Mouse (Mus musculus) heart, adult 8-10 months (tissue): ENCODE measurements around the gene Sbk3. TPM values are rescaled to one million over a fixed set of nuclear protein-coding genes. Genes with fewer than 3 reads are reported as not detected.

Experiments used
- DNase-seq: peaks from one replicate; pipeline ENCODE4 v3.0.0; 2022; ENCODE audit warnings: low spot score
- total RNA-seq, 4 experiments: library from RNA; stranded (reverse); gene quantifications; 2 replicates each; pipeline ENCODE4 v1.2.4; 2022

Sbk3 gene
- total RNA-seq, 4 experiments from 2014 or later, result 28.3 to 70.4 (median 46.3) TPM

DNA sequence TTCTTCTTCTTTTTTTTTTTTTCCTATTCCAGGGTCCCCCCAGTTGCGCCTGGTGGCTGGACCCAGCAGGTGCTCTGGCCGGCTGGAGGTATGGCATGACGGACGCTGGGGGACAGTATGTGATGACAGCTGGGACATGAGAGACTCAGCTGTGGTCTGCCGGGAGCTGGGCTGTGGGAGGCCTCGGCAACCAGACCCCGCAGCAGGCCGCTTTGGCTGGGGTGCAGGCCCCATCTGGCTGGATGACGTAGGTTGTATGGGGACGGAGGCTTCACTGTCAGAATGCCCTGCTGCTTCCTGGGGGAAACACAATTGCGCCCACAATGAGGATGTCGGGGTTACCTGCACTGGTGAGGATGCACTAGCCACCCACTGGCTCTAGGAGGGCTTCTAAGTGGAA lies 37.9 kb downstream of the Sbk3 start:
- DNase-seq, result no peak

DNA sequence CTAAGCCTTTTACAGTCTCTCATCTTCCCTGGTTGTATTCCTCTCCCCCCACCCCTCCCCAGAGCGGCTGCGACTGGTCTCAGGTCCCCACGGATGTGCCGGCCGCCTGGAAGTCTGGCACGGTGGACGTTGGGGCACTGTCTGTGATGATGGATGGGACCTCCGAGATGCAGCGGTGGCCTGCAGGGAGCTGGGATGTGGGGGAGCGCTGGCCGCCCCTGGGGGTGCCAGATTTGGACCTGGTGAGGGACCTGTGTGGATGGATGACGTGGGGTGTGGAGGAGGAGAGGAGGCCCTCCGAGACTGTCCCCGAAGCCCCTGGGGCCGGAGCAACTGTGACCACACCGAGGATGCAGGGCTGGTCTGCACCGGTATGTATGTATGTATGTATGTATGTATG lies 42.6 kb downstream of the Sbk3 start:
- no peak for DNase-seq

DNA sequence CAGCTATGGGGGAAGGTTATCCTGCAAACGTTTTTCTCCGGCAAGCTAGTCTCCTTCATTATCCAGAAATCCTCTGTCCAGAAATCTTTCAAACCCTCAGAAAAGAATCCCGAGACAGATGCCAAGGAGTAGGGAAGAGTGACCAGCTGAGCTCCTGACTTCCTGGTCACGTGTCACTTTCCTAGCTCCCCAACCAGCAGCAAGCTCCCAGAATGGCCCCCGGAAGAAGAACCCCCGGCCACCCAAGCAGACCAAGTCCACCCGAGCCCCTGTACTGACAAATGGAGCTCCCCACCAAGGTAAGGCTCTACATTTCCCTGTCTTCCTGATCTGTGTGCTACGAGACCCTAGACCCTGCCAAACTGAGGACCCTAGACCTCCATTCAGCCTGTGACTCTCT lies 43.3 kb downstream of the Sbk3 start:
- no peak for DNase-seq

DNA sequence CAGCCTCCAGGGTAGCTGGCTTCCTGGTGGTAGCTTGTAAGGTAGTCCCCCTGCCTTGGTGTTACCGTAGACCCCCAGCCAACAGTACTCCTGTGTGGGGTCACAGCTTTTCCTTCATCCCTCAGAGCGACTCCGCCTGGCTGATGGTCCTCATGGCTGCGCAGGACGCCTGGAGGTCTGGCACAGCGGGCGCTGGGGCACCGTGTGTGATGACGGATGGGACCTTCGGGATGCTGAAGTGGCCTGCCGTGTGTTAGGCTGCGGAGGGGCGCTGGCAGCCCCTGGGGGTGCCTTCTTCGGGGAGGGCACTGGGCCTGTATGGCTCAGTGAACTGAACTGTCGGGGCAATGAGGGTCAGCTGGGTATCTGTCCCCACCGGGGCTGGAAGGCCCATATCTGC lies 44.1 kb downstream of the Sbk3 start:
- no peak for DNase-seq

DNA sequence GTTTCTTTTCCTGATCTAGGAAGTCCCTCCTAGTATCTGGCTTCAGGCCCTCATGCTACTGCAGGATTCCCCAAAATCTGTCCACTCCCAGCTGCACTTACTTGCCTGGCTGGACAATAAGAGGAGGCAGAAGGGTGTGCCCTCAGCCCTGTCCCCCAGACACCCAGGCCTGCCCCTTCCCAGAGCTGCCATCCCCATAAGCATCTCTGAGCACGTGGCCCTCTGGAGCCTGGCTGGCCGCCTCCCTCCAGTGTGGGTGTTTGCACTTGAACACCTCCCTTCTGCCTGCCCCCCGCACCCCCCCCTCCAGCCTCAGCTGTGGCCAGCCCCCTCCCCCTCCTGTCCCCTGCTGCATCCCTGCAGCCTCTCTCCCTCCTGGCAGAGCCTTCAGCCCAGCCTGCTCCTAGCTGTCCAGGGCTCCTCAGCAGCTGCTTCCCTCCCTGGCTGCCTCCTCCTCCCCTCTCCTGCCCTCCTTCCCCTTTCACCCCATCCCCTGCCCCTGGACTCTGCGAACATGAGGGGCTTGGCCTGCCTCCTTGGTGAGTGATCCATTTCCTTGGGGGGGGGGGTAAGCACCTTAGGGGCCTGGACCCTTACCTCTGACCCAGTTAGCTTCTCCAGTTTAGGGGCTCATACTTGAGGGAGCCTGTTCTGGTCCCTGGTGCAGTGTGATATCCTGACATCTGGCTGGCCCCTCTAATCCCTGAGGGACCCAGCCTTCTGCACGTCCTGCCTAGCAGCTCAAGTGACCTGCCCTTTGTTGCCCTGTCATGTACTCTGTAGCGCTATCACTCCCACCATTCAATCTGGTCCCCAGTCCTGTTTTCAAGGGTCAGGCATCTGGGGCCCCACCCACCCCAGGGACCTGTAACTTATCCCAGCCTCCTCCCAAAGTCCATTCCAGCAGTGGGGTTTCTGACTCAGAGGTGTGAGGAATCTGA lies 45.3 kb downstream of the Sbk3 start, which contains the start of gene Ssc5d:
Ssc5d (plus strand) TSS at position 345 of the 941 bp plus-strand sequence.
- peak; percentile 38 for DNase-seq

DNA sequence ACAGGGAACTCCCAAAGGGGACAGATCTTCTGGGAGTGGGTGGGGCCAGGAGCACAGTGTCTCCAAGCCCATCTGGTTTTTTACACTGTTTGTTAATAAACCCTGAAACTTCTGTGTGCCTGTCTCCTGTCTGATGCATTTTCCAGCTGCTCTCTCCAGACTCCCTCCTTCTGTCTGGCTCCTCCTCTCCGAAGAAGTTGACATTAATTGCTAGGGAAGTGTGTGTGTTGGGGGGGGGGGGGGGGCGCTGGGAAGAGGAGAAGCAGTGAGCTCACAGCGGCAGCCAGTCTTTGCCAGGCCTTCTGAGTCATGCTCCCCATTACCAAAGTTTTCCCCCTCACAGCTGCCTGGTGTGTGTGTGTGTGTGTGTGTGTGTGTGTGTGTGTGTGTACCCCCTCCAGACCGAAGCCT lies 46.1 kb downstream of the Sbk3 start:
- DNase-seq, result peak; percentile 79

DNA sequence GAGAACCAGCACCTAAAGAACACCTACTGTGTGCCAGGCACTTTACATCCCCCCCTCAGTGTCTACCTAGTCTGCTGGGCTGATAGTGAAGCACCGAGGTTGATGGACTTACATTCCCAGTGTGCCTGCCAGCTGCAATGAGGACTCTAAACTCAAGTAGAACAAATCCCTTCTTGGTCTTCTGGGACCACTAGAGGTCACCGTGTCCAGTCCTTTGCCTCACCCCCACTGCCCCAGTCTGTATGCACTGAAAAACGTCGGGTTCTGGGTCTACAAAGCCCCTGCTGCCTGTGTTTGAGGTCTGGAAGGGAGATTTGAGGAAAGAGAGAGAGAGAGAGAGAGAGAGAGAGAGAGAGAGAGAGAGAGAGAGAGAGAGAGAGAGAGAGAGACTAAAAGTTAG lies 46.5 kb downstream of the Sbk3 start:
- DNase-seq, result peak; percentile 21

DNA sequence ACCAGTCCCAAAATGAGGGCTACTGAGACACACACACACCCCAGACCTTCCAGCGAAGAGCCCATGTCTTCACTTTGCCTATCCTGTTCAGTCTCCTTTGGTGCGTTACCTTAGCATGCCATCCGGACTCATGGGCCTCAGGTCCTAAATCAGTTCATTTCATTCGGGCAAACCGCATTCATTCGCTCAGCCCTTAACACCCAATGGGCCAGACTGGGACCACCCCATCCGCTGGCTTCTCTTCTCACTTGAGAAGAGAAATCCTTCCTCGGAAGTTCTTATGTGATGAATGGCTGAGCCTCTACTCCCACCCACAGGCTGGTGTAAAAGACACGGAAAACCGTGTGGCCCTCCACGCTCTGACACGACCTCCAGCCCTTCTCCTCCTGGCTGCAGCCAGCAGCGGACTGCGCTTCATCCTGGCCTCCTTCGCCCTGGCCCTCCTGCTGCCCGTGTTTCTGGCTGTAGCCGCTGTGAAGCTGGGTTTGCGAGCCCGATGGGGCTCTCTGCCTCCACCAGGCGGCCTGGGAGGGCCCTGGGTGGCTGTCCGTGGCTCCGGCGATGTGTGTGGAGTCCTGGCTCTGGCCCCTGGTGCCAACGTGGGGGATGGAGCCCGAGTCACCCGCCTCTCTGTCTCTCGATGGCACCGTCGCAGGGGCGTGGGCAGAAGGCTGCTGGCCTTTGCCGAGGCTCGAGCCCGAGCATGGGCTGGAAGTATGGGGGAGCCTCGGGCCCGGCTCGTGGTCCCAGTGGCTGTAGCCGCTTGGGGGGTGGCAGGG lies 47.2 kb downstream of the Sbk3 start:
- DNase-seq, result peak; percentile 31

DNA sequence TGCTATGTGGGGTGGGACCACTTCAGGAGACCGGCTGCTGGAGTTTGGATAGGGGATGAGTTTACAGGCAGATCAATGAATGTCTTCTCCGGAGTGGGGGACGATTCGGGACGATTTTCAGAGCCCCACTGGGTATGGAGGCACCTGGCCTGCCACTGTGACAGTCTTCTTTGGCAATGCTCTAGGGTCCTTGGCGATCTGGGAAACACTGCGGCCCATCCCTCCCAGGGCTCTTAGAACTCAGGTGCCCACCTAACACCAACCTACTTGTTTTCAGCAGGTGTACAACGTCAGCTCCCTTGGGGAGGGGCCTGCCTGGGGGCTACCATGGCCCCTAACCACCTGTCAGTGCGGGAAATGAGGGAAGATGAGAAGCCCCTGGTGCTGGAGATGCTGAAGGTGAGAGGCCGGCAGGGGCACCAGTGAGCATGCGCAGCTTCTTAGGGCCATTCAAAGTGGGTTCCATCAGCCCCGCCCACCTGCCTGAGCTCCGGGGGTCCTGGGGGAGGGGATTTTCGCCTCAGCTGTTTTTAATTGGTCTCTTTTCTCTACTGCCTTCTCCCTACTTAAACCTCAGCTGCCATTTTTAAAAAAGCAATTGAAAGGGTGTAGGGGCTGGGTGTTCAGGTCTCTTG lies 47.9 kb downstream of the Sbk3 start:
- peak; percentile 21 for DNase-seq

DNA sequence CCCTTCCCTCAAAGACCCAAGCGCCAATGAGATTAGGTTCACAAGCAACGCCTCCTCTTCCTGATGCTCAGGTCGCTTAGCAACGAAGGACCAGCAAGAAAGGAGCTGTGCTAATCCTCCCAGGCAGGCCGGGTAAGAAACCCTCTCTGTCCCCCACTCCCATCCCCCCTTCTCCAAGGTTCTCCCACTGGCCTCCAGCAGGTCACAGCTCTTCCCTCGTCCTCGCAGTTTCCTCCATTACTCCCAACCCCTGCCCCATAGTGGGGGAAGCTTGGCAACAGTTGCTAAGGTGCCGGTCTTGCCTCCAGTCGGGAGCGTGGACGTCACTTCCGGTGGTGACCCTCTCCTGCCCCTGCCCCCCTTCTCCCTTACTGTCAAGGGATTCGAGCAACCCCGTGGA lies 48.5 kb downstream of the Sbk3 start:
- DNase-seq, result peak; percentile 53

DNA sequence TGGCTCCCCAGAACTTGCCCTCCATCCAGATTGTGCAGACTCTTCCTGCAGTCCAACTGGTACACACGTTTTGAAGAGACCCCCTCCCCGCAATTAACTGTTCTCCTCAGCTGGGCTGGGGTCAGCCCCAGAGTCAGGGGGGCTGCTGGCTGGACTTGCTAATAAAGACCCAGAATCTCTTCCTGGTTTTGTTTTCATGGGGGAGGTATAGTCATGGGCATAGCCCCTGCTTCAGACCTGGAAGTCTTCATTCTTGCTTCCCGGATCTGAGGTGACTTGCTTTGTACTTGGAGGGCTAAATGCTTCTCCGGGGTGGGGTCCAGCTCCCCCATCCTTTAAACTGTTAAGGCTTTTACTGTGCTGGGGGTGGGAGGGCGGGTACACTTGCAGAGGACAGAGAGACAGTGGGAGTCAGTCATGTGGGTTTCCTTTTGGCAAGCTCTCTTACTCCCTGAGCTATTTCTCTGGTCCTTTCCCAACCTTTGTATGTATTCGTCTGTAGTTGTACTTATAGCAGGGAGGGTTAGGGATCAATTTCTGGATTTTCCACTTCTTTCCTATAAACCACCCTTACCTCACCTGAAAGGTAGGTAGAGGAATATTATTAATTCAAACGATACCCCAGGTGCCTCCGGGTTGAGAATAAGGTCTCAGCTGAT lies 49.0 kb downstream of the Sbk3 start, which contains the start of gene Nat14:
Nat14 (plus strand) TSS at position 205 of the 659 bp plus-strand sequence.
- DNase-seq, result no peak

DNA sequence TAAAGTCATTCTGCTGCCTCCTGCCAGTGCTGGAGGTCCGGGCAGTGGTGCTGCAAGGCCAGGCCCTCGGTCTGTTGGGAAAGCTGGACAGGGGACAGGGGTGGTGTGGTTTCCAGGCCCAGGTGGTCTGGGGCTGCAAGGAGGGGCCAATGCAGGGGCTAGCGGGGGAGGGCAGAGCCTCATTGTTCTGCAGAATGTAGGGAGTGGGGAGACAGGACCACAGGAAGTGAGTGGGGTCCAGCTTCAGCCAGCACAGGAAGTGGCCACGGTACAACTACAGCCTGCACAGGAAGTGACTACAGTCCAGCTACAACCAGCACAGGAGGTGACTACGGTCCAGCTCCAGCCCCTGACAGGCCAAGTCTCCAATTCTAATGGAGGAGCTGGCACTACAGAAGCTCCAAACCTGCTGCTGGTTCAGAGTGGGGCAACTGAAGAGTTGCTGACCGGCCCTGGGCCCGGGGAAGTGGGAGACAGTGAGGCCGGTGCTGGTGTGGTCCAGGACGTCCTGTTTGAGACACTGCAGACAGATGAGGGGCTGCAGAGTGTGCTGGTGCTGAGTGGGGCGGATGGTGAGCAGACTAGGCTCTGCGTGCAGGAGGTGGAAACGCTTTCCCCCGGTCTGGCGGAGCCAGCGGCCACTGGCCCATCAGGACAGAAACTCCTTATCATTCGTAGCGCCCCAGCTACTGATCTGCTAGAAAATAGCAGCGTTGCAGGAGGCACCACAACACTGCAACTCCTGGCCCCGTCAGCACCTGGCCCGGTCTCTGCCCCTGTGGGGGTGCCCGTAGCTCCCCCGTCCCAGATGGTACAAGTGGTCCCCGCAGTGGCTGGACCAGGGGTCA lies 49.8 kb downstream of the Sbk3 start:
- DNase-seq, result peak; percentile 25

DNA sequence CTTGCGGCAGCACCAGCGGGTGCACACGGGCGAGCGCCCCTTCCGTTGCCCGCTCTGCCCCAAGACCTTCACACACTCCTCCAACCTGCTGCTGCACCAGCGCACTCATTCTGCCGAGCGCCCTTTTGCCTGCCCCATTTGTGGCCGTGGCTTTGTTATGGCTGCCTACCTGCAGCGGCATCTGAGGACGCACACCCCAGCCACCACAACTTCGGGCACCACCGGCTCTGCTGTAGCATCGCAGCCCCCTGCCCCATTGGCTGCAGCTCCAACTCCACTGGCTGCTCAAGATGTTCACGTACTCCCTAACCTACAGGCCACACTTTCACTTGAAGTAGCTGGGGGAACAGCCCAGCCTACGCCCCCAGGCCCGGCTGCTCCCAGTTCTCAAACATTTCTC lies 50.5 kb downstream of the Sbk3 start:
- no peak for DNase-seq

DNA sequence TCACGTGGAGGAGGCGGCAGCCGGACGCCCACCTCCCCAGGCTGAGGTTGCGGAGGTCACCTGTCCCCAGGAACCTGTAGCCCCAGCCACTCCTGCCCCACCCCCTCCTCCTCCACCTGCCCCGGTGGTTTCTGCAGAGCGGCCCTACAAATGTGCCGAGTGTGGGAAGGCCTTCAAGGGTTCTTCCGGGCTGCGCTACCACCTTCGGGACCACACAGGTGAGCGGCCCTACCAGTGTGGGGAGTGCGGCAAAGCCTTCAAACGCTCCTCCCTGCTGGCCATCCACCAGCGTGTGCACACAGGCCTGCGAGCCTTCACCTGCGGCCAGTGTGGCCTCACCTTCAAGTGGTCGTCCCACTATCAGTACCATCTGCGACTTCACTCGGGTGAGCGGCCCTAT lies 51.0 kb downstream of the Sbk3 start:
- DNase-seq, result no peak

DNA sequence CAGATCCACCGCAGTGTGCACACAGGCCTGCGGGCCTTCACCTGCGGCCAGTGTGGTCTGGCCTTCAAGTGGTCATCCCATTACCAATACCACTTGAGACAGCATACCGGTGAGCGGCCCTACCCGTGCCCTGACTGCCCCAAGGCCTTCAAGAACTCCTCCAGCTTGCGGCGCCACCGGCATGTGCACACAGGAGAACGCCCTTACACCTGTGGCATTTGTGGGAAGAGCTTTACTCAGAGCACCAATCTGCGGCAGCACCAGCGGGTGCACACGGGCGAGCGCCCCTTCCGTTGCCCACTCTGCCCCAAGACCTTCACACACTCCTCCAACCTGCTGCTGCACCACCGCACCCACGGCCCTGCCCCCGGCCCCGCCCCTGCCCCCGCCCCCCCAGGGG lies 51.9 kb downstream of the Sbk3 start:
- DNase-seq, result no peak

DNA sequence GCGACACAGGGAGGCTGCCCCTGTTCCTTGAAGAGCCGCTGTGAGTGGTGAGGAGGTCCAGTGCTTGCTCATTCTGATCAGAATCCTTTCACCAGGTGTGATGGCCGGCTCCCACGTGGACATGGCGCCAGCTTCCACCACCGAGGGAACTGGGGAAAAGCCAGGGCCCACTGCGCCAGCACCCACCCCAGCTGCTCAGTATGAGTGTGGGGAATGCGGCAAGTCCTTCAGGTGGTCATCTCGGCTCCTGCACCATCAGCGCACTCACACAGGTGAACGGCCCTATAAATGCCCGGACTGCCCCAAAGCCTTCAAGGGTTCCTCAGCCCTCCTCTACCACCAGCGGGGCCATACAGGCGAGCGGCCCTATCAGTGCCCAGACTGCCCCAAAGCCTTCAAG lies 52.3 kb downstream of the Sbk3 start:
- no peak for DNase-seq

DNA sequence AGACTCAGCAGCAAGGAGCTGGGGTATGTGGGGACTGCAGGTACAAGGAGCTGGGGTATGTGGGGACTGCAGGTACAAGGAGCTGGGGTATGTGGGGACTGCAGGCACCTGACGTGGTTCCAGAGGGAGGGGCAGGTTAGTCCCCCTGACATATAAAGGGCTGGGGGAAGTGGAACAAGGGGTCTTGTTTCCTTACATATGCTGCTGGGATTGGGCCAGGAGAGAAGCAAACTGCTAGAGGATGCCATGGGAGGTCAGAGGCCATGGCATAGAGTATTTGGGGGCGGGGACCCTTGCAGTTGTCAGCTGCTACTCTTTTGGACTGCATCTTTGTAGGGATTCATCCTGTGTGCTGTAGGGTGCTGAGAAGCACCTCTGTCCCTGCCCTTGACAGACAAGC lies 53.5 kb downstream of the Sbk3 start:
- no peak for DNase-seq

DNA sequence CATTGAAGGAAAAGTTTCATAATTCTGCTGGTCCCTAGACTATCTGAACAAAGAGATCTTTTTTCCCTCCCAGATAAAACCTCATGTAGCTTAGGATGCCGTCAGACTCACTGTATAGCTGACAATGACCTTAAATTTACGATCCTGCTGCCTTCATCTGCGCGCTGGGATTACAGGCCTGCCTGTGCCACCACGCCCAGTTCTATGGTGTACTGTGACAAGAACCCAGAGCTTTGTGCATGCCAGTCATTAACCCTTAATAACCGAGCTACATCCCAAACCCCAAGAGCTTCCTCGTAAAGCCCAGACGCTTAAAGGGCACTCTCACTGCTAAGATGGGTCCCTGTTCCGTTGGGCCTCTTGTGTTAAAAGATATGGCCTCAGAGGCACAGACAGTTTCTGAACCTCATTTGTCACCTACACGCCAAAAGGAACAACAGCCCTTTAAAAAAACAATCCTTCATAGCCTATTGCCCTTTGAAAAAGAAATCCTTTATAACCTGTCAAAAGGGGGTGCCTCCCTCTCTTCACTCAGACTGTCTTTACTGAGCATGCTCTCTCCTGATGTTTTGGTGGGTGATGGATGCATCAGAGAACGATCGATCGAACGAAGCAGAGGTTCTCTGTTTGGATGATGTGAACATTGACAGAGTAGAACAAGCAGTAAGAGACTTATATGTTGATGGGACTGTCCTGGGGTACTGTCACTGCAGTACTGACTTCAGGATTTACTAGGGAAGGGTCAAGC lies 55.1 kb downstream of the Sbk3 start:
- no peak for DNase-seq
